Mouse (Mus musculus) spleen, adult 2 months (tissue): ENCODE data around the gene Alas2.

Experiments
- CTCF ChIP-seq: fragments of 200-500 bp; IDR thresholded peaks from 2 replicates; pipeline ENCODE4 v1.5.1; 2011; ENCODE audit warnings: mild to moderate bottlenecking, inconsistent platforms; ENCODE audit not compliant: insufficient read depth, insufficient read length, insufficient replicate concordance; ENCODE audit errors: extremely low read depth
- POLR2A ChIP-seq: fragments of 200-500 bp; IDR thresholded peaks from 2 replicates; pipeline ENCODE4 v1.6.1; 2011; ENCODE audit warnings: low read depth, low read length, inconsistent platforms

DNA sequence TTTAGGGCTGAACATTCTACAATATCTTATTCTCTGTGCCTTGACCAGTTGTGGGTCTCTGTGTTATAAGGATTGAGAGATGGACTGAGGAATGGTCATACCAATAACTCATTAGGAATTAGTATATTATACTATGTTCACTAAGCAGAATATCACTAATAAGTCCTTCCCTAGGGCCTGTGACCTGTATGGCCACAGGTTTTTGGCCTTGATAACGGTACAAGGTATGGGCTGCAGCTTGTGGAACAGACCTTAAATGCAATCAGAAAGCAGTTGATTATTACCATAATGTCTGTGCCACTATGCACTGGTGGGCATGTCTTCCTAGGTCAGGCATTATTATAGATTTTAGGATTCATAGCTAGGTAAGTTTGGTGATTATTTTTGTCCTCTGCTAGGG is 30.7 kb upstream of the Alas2 start:
- TF ChIP-seq POLR2A (no peak), CTCF (no peak)
